Mouse (Mus musculus) kidney, postnatal 4 days (tissue): Measurements from ENCODE around the gene Arl15.

Experiments used
- DNase-seq, 2 experiments: peaks; one replicate each; pipeline ENCODE4 v3.0.0; 2021; ENCODE audit warnings: mixed read lengths in 2 of 2

Arl15 gene

DNA sequence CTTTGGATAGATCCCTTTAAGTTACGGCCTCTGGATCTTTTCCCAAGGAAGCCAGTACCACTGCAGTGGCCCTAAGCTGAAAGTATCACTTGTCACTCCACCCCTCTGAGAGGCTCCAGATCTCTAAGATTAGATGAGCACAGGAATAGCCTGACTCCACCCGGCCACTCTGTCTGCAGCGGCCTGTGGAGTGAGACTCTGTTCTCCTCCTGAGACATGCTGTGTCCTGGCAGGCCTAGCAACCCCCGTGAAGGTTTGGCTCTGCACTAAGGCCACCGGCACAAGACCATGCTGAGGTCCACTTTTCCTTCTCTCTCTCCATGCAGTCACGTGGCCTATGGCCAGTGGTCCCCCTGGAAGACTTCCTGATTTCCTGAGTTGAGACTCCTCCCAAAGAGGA, 200.3 kb downstream of the Arl15 start:
- DNase-seq = no peak

DNA sequence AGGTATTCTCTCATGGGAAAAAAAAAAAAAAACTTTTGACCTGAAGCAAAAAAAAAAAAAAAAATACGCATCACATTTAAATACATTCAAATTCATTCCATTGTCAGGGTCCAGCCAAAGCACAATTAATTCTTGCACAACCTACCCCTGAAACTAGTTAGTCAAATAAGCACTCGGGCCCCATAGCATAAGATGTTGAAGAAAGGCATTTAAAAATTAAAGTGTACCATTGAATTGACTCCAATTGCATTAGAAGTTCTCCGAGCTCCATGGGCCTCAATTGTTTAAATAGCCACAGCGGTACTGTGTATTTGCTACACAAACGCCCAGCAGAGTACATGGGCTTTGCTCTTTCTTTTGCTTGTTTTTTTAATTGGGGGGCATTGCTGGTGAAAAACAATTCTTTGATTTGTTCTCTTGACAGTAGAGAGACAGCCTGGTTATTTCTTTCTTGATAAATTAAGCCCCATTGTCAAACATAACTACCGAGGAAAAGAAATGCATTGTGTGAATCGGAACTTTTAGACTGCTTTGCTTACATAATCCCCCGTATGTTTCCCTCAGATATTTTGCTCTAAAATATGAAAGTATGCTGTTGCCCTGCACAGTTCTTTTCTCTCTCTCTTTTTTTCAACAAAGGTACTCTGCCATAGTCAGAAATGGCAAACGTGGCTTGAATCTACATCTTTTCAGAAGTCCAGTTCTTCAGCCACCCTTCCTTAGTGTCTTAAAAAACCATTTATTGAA, 201.4 kb downstream of the Arl15 start:
- no peak for DNase-seq

DNA sequence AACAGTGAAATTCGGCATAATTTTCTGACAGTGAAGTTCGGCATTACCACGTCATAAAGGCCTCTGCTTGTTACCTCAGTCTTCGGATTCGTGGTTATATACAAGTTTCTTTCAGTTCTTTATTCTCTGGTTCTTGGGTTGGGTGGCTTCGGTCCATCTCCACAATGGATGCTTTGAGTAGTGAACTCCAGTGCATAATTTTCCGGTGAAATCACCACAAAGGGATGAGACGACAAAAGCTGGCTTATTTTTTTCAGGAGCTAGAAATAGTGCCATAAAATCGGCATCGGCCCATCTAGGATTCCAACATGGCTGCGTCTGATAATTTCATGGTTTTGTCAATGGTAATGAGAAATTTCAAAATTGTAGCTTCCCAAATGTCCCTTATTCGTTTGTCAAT, 204.5 kb downstream of the Arl15 start:
- DNase-seq = no peak

GRCm38 (mm10) chr13:114003463-114003862, 209.2 kb downstream of the Arl15 start:
- no peak for DNase-seq

GRCm38 (mm10) chr13:114004191-114004590, 209.9 kb downstream of the Arl15 start:
- no peak for DNase-seq

GRCm38 (mm10) chr13:114009786-114010185, 215.5 kb downstream of the Arl15 start:
- DNase-seq = no peak

DNA sequence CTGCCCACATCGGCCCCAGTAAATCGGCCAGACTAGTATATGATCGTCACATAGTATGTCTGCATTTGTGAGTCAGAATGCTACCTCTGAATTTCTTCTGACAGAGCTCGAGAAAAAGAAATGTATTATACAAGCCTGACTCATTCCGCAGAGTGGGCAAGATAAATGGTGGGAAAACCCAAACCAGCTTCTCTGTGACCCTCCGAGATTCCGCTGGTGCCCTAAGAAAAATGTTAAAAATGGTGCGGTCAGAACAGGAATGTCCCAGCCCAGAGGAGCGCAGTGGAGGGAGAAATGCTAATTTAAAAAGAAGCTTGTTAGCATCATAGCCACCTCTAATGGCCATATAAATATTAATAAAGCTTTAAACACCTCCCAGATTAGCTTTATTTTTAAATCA, 216.2 kb downstream of the Arl15 start:
- DNase-seq = no peak

- no peak for DNase-seq
Measured at GRCm38 (mm10) chr13:114011019-114011418, 216.7 kb downstream of the Arl15 start.

- no peak for DNase-seq
Measured at GRCm38 (mm10) chr13:114017928-114018327, 223.6 kb downstream of the Arl15 start.

DNA sequence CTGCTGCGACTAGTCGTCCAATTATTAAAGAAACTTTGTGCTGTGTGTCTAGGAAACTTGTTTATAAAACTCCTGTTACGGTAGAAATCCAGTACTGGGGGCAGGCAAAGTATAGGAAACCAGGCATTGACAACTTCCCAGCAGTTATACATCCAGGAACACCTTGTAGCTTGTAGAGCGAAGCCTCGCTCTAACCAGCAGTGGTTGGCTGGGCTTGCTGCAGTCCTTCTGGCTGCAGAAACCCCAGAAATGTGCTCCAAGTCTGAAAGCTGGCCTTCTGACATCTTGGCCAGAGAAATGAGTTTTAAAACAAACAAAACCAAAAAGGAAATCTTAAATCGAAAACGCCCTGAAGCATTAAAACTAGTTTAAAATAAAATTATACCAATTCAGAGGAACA, 229.2 kb downstream of the Arl15 start:
- no peak for DNase-seq

DNA sequence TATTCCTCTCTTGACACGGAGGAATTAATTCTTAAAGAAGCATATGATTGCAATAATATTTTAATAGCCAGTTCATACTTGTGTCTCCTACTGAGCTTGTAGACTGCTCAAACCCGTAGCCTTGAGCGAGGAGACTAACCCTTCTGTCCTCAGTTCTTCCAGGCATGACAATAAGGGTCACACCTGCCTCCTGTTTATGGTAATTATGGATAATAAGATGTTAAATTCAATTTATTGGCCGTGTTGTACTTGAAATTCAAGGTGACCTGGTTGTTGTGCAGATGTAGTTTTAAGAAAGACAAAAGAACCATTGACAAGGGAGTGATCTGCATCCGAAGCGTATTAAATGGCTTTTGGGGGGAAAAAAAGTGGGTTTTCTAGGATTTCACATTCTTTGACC, 232.0 kb downstream of the Arl15 start:
- DNase-seq = no peak

DNA sequence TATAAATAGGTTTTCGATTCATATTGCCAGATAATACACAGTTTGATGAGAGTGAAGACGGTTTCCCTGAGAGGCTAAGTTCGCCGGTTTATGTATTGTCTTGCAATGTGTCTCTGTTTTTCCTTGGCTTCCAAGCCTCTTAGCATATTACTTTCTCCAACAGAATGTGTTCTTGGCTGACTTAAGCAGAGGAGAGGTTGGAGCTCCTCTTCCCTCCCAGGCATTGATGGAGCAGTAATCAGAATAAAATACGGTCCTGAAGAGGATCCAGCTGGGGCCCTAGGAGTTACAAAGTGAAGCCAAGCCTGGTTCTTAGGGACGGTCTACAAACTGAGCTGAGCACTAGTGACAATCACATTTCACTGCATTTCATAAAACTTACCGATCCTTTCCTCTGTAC, 232.4 kb downstream of the Arl15 start:
- DNase-seq = no peak

GRCm38 (mm10) chr13:114048071-114048470, 253.8 kb downstream of the Arl15 start:
- DNase-seq = no peak

DNA sequence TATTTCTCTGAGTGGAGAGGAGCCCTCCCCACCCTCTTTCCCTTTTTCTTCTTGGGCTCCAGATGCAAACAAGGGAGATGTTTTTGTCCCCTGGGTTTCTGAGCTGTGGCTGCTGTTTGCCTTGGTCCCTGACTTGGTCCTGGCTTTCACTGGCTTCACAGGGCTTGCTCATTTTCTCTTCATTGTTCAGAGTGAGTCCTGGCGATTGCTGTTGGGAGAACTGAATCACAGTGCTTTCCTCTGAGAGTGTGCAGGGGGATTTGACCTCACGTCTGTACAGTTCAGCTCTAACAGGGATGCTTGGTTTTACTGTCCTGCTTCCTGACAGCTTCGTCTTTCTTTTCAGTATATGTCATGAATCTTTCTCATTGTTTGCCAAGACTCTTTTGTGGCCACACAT, 254.4 kb downstream of the Arl15 start:
- no peak for DNase-seq

- DNase-seq = no peak
Measured at GRCm38 (mm10) chr13:114051151-114051850, 257.0 kb downstream of the Arl15 start.

GRCm38 (mm10) chr13:114052426-114053205, 258.3 kb downstream of the Arl15 start:
- DNase-seq = no peak

GRCm38 (mm10) chr13:114053261-114053660, 259.0 kb downstream of the Arl15 start:
- no peak for DNase-seq

- no peak for DNase-seq
Measured at GRCm38 (mm10) chr13:114055686-114056085, 261.4 kb downstream of the Arl15 start.

DNA sequence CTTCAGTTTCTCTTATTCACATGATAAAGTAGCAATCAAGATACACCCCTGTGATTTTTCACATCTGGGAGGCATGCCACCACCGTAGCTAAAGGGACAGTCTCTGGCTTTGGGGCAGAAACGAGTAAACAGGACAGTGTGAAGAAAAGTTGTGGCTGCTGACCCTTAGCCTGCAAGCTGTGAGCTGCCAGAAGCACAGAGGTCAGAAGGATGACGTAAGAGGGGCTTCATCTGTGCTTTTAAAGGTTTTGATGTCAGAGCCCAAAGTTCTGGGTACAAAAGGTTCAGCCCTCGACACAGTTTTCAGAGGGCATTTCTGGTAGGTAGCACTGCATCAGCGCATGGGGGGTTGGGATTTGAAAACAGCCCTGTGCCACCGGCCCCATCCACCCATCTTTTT, 266.0 kb downstream of the Arl15 start:
- no peak for DNase-seq

GRCm38 (mm10) chr13:114061234-114061633, 266.9 kb downstream of the Arl15 start:
- DNase-seq = no peak

GRCm38 (mm10) chr13:114064069-114064468, 269.8 kb downstream of the Arl15 start:
- no peak for DNase-seq

GRCm38 (mm10) chr13:114065012-114065411, 270.7 kb downstream of the Arl15 start:
- no peak for DNase-seq

DNA sequence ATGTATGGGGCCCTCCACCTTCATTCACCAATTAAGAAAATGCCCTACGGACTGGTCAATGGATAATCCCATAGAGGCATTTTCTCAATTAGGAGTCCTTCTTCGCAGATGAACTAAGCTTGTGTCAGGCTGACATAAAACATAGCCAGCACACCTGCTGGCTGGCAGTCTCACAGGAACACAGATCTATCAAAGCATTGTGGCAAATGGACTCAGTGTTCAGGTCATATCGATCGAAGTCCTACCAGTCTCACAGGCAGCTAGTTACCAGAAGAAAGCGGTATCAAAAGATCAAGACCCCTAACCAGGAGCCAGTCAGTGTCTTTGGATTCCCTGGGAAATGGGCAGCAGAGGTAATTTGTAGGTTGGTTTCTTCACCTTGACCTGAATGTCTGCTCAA, 274.1 kb downstream of the Arl15 start:
- DNase-seq = no peak

- no peak for DNase-seq
Measured at GRCm38 (mm10) chr13:114071439-114071838, 277.1 kb downstream of the Arl15 start.
